Mouse (Mus musculus): ENCODE results near the gene Rbm7.
"Not testable (repeated sequence)": the region's sequence is repeated elsewhere in the genome, so short reads cannot be mapped to it uniquely, and the experiment has no call there.

The Rbm7 gene

DNA sequence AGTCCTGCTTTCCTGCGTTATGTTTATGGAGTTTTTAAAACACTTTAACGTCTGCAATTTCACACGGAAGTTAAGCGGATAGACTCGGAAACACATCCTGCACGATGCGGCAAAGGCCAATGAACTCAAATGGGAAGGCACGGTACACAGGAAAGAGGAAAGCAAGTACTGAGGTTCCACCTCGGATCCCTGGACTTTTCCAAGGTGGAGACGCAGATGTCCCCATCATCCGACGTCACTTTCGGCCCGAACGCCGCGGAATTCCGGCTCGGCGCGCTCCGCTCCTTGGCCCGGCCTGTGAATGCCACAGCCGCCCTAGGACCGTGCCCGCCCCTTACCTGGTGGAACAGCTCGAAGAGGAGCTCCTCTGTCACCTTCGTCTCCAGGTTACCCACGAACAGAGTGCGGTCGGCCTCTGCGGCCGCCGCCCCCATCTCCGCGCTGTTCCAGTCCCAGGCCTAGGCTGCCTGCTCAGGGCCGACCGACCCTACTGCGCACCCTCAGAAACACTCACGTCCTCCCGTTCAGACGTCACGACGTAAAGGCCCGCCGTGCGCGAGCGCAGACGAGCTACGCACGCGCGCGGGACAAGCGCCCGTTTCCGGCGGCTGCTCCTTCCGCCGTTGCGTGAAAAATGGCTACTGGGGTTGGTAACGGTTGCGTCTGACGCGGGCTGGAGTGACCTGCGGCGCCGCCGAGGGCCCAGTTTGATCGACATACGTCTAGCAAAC, at the start of gene Rbm7, which contains the start of gene Gm5617:
Gene Rbm7 (minus strand): TSS at position 483 of the 731 bp plus-strand sequence.
Gene Gm5617 (plus strand): TSS at position 626 of the 731 bp plus-strand sequence.
- DNase-seq: peak; percentile 94

DNA sequence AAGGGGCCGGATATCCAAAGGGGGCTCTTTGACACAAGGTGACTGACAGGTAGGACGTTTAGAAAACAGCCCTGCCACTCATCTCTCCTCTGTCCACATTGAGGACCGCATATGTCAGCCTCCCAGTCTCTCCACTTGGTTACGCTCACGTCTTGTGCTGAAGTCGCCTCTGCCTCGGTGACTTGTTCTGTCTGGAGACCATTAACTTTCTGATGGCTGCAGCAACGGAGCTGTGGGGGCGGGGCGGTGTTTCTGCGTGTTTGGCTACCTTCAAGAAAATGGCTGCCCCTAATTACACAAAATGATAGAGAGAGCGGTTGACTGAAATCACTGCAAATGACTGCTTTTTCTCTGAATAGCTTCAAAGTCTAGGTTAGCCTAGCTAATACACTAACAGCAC, 43.6 kb upstream of the Rbm7 start:
- DNase-seq: peak; percentile 37

DNA sequence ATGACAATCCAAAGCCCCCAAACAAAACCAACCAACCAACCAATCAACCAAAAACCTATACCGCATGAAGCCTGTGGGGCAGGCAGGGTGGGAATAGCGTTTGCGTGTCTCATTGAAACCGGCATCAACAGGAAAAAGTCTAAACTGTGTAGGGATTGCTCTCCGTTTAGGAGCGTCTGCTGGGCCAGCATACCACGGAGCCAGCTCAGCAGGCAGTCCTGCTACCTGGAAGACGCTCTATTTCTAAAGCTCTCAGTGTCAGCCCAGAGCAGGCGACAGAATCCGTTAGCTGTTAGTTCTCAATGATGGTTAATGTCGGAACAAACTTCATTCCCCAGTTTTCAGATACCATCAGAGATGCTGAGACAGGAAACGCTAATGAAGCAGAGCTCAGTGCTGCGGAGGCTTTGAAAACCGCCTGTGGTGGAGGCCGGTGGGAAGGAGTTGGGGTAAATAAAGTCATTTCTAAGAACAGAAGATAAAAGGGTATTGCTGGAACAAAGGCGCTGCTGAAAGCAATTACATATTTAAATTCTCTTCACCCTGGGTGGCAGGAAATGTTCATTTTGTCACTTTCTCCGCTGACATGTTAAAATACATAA, 43.0 kb upstream of the Rbm7 start:
- DNase-seq: no peak

DNA sequence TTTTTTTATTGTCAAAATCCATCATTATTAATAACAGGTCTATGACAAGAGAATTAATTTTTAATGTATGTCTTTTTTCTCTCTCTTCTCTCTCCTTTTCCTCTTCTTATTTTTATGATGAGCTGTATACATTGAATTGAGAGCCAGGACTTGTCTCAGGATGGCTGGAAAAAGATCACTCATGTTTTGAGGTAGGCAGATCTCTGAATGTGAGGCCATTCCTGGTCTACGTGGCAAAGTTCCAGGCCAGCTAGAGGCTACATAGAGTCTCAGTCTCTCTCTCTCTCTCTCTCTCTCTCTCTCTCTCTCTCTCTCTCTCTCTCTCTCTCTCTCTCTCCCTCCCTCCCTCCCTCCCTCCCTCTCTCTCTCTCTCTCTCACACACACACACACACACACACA, 42.5 kb upstream of the Rbm7 start:
- DNase-seq: not testable (repeated sequence)

DNA sequence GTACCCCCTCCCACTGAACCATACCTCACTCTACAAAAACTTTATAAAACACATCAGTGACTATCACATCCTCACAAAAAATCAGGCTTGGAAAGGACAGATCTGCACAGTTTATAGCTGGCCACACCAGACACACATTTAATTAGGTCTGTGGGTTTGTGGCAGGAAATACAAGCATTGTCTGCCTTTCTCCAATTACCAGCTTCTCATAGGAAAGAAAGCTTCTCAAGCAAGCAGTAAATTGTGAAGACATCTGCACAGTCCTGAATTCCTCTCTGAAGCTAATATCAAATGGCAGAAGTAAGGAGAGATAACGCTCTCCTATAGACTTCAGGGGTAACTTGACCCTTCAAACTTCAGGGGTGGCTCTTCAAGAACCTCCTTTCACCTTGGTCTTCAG, 41.3 kb upstream of the Rbm7 start:
- DNase-seq: no peak

DNA sequence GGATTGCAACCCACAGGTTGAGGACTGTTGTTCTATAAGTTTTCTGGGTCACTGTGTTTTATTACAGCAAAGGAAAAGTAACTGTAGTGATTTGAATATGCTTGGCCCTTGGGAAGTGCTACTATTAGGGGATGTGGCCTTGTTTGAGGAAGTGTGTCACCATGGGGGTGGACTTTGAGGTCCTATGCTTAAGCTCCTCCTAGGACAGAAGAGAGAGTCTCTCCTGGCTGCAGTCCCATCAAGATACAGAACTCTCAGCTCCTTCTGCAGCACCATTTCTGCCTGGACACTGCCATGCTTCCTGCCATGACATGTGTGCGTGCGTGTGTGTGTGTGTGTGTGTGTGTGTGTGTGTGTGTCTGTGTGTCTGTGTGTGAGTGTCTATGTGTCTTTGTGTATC, 37.6 kb upstream of the Rbm7 start:
- DNase-seq: no peak

DNA sequence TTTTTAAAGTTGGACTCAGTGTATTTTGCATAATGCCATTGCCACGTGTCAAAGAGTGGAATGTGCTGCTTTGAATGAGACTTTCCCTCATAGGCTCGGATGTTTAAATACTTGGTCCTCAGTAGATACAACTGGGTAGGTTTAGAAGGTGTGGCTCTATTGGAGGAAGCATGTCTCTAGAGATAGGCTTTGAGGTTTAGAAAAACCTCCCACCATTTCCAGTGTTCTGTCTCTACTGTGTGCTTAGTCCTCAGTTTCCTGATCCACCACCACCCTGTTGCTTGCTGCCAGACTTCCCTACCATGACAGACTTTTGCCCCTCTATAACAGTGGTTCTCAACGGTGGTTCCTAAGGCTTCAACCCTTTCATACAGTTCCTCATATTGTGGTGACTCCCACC, 37.1 kb upstream of the Rbm7 start:
- DNase-seq: no peak

DNA sequence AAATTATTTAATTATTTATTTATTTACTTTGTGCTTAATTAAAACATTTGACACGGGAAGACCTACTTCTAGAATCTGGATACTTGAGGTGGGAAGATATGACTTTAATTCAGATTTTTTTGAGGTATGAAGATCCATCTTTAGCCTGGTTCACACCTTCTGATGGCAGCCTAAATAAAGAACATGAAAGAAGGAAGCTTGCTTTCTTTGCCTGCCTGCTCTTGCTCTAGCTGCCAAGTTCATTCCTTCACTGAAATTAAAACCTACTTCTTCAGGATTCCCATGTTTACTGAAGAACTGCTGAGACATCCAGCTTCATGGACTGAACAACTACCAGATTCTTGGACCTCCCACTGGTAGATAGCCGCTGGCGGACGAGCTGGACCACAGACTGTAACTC, 36.2 kb upstream of the Rbm7 start:
- no peak for DNase-seq

DNA sequence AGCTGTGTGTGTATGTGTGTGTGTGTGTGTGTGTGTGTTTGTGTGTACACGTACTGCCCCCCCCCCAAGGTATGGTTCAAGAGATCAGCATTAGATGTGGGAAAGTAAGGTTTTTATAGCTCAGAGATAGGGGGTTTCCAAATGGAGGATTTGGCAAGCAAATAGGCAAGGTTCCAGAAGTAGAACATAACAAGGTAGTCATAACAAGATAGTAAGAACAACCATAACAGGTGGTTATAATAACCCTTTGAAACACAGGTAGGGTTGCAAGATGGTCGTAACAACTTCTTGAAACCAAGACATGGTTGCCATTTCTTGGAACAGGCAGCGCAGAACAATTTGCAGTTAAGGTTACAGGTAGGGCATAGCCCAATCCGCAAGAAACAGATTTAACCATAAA, 31.4 kb upstream of the Rbm7 start:
- DNase-seq: no peak

DNA sequence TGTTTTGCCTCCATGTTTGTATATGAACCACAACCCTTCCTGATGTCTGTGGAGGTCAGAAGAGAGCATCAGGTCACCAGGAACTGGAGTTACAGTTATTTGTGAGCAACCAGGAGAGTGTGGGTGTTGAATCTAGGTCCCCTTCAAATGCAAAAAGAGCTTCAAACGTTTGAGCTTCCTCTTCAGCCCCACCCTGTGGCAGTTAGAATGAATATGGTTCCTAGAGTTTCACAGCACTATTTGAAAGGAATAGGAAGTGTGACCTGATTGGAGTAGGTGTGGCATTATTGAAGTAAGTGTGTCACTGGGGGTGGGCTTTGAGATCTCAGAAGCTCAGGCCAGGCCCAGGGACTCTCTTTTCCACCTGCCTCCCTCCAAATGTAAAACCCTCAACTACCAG, 30.5 kb upstream of the Rbm7 start:
- no peak for DNase-seq

DNA sequence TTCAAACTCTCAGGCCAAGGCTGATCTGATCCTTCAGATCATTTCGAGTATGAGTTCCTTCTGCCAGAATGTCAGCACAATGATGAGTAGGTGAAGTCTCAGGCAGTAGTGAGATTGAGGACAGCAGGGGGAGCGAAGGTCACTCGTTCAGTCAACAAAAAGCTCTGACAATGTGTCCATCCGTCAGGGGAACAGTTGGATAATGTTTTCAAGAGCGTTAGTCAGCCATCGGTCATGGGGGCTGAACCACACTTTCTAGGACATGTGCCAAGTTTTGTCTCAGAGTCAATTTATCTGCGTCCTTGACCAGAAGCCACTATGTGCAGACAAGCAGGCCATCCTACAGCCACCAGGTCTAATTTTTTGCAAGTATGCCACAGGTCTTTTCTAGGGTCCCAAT, 25.3 kb upstream of the Rbm7 start:
- not testable (repeated sequence) for DNase-seq

DNA sequence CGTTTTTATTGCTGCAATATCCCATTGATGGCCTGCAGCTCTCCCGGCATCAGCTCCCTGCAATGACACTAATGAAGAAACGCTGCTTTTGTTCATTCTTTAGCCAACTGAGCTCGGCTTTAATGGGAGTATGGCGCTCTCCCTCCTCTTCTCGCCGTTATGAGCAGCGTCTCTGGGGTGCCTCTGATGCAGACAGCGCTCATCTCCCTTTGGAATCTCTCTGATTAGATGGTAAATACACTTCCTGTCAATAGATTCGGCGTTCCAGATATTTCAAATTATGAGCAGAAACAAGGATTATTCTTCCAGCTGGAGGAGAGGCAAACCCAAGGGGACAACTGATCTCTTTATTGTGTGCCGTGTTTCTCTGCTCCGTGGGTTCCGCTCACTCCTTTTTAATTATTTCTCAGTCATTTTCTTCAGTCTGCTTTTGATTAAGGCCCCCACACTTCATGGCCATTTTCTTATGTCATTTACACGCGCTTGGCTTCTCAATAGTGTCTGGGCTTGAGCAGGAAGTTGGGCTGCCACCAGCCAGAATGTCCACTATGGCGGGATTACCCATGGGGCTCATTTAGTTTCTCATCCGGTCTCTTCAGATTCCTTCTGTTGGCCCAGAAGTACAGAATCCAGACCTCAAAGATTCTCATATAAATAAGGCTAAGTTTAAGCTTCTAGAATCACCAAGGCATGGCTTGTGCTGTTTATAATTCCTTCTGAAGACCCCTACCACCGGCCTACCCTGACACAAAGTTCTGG, 22.5 kb upstream of the Rbm7 start:
- DNase-seq: no peak

DNA sequence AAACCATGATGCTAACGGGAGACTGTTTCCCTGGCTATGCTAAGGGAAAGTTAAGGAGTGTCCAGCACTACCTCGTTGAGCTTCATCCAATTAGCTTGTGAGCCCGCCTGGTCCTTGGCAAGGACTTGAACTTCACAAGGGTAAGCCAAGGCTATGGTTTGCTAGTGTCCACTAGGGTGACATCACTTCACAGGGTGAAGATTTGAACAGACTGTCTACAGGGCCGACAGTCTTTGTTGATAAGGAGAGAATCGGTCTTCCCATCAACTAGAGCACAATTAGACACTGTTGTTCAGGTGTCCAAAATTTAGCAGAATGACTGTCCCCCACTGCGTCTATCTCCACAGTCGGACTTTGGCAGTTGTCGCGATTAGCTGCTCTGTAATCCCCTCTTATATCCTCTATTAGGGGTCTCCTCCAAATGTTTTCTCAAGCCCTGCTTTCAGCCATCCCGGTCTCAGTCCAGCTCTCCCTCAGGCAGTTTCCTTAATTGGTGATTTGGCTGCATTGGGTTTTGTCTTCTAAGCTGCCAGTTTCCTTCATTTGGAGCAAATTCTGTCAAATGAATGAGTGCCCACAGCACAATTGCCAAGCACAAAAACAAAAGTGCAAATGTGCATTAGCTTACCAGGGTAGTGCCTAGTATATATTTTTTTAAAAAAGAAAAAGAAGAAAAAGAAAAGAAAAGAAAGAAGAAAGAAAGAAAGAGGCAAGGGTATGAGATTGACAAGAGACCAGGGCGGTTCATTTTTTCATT, 21.7 kb upstream of the Rbm7 start:
- no peak for DNase-seq

DNA sequence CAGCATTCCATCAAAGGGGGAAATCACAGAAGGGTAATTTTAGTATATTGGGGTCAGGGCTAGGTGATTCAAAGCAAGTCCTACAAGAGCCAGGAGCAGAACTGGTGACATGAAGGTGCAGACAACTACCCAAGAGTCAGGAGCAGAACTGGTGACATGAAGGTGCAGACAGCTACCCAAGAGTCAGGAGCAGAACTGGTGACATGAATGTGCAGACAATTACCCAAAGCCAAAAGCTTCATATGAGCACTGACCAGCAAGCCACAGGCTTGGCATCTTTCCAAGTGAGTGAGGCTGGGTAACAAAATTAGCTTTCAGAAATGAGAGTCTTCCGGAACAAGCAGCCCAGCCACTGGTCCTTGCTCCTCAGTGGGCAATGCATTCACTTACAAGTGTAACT, 20.2 kb upstream of the Rbm7 start:
- no peak for DNase-seq

DNA sequence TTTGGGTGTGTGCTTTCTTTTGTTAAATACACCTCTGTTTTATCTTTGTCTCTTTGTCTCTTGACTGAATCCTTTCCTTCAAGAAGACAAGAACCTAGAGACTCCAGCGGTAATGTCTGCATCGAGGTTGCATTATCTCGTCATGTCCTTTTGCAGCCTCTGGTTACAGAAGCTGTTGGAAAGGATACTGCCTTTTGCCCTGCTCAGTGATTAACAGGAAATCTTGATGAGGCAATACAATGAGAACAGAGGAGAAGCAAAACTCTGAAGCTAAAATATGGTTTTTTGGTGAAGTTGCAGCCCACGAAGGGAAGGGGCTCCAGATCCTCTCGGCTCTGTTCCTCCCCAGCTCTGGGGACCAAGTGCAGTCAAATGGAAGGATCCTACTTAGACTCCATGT, 15.0 kb upstream of the Rbm7 start:
- DNase-seq: no peak

DNA sequence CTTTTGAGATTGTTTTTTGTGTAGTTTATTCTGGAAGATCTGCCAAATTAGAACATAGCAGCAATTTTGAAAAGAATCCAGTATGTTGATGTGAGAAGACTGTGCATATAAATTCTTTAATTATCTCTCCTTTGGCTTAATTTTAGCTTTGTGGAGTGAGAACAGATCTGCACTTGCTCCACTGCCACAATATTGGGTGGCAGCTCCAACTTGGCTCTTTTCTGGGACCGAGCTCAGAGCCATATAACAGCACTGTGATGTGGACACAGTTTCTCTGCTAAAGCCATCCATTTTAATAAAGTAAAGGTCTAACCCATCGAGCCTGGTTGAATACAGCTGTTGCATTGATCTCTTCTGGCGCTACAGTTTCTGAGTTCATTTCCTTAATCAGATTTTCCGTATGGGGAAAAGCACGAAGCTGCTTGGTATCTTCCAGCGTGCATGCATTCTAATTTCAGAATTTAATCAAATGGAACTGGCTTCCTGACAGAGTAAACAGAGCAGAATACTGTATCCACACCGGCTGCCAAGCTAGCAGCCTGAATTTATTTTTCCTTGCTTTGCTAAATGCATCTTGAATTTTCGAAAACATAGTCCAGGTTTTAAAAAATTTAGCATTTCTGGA, 9.8 kb upstream of the Rbm7 start:
- no peak for DNase-seq

DNA sequence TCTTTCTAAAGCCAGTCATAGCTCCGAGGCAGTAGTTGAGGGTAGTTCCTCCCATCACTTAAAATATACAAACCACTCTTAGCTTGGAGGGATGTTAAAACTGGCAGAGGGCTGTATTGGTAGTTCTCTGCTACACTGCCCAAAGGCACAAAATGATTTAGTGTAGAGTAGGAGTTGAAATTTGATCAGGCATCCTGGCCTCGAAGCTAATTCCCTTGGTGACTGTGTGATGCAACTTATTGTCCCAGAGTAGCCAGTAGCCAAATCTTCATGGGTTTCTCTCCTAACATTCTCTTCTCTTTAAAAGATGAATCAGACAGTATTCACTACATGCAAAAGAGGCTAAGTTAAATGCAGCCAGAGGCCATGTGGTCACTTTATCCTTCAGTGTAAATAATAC, 7.9 kb upstream of the Rbm7 start:
- no peak for DNase-seq

DNA sequence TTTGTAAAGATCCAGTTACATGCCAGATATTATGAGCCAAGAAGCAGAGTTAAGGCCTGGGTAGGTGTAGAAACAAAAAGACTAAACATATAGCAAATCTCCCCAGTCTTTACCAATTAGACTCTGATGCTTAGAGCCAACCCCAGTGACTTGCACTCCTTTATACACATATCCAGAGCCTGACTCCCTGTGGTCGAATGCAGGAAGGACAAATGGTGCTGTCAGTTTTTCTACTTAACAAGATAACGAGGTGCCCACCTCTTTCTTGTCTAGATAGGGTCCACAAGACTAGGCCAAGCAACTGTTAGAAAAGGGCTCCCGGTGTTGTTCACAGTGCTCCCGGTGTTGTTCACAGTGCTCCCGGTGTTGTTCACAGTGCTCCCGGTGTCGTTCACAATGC, 6.1 kb upstream of the Rbm7 start:
- DNase-seq: no peak

DNA sequence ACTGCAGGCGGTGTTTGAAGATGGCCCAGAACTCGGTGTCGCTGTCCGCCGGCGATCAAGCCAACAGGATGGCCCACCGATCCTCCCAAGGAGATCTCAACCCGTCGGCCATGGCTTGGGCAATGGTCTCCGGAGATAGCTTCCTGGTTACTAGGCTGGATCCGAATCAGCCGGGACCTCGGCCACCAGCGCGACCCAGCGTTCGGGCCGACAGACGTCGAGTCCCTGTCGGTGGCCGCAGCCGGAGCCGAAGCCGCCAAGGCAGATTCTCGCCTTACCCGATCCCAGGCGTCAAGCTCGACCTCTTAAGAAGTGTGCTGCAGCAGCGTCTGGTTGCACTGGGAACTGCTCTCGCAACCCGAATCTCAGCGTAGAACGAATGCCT, 441 bp upstream of the Rbm7 start:
- no peak for DNase-seq

DNA sequence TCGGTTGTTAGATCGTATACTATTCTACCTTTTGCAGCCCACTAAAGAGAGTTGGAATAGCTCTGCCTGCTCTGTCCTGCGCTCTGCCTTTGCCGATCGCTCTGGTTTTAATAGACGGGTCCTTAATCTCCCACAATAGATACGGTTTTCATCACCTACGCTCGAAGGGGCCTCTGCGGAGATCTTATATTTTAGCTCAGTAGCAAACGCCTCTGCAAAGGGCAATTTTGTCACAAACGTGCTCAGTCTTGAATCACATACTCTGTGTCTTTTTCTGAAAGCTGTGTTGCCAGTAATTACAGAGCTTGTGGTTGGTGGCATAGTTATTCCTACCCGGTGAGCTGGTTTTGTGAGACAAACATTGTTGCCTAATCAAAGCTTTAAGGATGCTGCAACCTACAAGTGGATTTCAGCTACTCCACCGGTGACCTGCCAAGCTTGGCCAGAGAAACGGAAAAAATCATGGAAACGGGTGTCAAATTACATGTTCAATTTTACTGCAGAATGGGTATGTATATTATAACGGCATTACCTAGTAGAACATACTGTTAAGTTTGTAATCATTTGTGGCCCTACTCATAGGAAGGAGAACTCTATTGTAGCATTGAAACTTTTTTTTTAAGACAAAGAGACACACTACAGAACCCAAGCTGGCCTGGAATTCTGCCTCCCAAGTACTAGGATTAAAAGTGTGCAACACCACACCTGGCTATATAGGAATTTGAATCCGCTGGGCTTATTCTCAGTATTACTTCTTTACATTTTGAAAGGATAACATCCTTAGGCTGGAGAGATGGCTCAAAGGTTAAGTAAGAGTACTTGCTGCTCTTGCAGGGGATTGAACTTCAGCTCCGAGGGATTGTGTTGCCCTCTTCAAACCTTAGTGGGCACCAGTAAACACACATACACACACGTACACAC, 13.6 kb downstream of the Rbm7 start:
- no peak for DNase-seq

DNA sequence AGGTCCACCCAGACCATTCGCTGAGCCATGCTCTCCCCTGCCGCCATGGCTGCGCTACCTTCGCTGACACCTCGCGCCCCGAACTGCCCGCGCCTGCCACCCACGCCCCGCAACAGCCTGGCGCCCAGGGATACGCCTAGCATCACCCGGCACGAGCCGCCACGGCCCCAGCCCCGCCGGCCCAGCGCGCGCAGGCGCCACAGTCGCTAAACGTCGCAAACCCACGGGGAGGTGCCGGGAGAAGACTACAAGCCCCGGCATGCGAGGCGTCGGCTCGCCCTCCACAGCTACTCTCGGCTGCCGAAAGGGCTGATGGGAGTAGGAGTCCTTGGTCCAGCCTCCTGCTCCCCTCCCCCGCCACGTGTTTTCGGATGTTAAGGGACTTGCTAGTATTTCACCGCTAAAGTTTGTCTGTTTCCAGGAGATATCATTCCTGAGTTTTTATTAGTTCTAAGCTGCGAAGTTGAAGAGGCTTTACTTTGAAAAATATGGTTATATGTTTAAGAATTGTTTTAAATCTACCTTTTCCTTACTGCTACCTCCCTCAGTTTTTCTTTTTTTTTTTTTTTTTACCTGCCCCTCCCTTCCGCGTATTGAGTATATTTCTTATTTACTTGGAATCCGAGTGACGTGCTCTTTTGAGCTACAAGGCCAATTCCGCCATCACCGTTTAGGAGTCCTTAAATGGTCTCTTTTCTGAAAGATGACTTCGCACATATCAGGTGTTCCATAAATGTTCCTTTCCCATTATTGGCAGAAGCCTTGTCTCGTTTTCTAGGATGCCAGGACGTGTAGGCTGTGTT, 14.5 kb downstream of the Rbm7 start, which contains the start of gene Rexo2:
Gene Rexo2 (minus strand): TSS at position 213 of the 803 bp plus-strand sequence.
- peak; percentile 95 for DNase-seq

Measured in right cerebral cortex, postnatal 14 days (tissue).